Mouse (Mus musculus) MEL (cell line): ENCODE data around the gene Zfp593.

ENCODE experiments used
- CHD2 ChIP-seq: IDR thresholded peaks from 2 replicates; pipeline ENCODE4 v1.6.1; 2011; ENCODE audit warnings: low read length, improper control_type of control experiment
- CTCF ChIP-seq, 3 experiments: IDR thresholded peaks in 2 of 3; conservative IDR thresholded peaks in 1 of 3; 2 replicates each; pipeline ENCODE4 v1.5.1; 2011 to 2012; ENCODE audit warnings: low read length in 3 of 3, low read depth in 2 of 3, mild to moderate bottlenecking in 2 of 3, improper control_type of control experiment in 1 of 3, inconsistent platforms in 1 of 3, mixed read lengths in 1 of 3, moderate library complexity in 1 of 3; ENCODE audit not compliant: control insufficient read depth in 1 of 3, insufficient read depth in 1 of 3, poor library complexity in 1 of 3, severe bottlenecking in 1 of 3
- MYB ChIP-seq: IDR thresholded peaks from 2 replicates; pipeline ENCODE4 v1.6.1; 2011; ENCODE audit warnings: mild to moderate bottlenecking, low read depth, low read length, improper control_type of control experiment
- NELFE ChIP-seq: IDR thresholded peaks from 2 replicates; pipeline ENCODE4 v1.6.1; 2011; ENCODE audit warnings: low read depth, low read length, improper control_type of control experiment
- POLR2A ChIP-seq, 2 experiments: IDR thresholded peaks; 2 replicates each; pipeline ENCODE4 v1.6.1; 2011 to 2012; ENCODE audit warnings: low read length in 2 of 2, mild to moderate bottlenecking in 2 of 2, control low read depth in 1 of 2, improper control_type of control experiment in 1 of 2, low read depth in 1 of 2, moderate library complexity in 1 of 2; ENCODE audit not compliant: control insufficient read depth in 1 of 2, insufficient read depth in 1 of 2, poor library complexity in 1 of 2
- POLR2AphosphoS2 ChIP-seq: IDR thresholded peaks from 2 replicates; pipeline ENCODE4 v1.6.1; 2011; ENCODE audit warnings: low read length, improper control_type of control experiment
- RAD21 ChIP-seq: IDR thresholded peaks from 2 replicates; pipeline ENCODE4 v1.6.1; 2011; ENCODE audit warnings: mild to moderate bottlenecking, low read depth, low read length, improper control_type of control experiment
- SIN3A ChIP-seq: IDR thresholded peaks from 2 replicates; pipeline ENCODE4 v1.6.1; 2012; ENCODE audit warnings: low read length, improper control_type of control experiment, inconsistent platforms
- UBTF ChIP-seq: IDR thresholded peaks from 2 replicates; pipeline ENCODE4 v1.6.1; 2012; ENCODE audit warnings: low read depth, mild to moderate bottlenecking, inconsistent platforms, low read length, improper control_type of control experiment, moderate library complexity, borderline replicate concordance; ENCODE audit not compliant: insufficient read depth
- USF1 ChIP-seq: IDR thresholded peaks from 2 replicates; pipeline ENCODE4 v1.6.1; 2014; ENCODE audit warnings: low read depth, mild to moderate bottlenecking, inconsistent platforms, low read length, improper control_type of control experiment, moderate library complexity
- ZKSCAN1 ChIP-seq: IDR thresholded peaks from 2 replicates; pipeline ENCODE4 v1.6.1; 2012; ENCODE audit warnings: low read depth, mild to moderate bottlenecking, inconsistent platforms, low read length, improper control_type of control experiment, moderate library complexity

DNA sequence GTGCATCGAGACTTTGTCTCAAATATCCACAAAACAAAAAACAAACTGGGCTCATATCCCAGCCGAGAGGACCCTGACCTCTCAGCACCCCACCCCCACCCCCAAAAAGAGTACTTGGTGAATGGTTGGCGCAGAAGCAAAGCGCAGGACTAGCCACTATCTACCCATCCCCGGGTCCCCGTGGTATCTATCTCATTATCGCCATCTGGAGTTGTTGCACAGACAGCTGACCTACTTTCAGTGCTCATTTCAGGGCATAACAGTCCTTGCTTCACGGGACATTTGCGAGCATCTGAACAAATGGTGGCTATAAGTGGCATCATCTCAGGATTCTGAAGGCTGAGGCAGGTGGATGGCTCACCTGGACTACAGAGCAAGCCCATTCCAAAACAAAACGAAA, 6.7 kb downstream of the Zfp593 start:
- TF ChIP-seq ZKSCAN1 (no peak), USF1 (no peak), RAD21 (no peak), MYB (no peak), UBTF (no peak), NELFE (no peak), SIN3A (no peak), CTCF (IDR thresholded peaks at IDR 0.05 in 2 of 3, conservative IDR thresholded peaks at IDR 0.05 in 1 of 3; ENCODE audit: control insufficient read depth in 1 of 3, insufficient read depth in 1 of 3, low read depth in 2 of 3, low read length in 3 of 3, poor library complexity in 1 of 3, severe bottlenecking in 1 of 3) (no peak), CHD2 (no peak), POLR2AphosphoS2 (no peak), POLR2A (IDR thresholded peaks at IDR 0.05; ENCODE audit: control insufficient read depth in 1 of 2, insufficient read depth in 1 of 2, low read depth in 1 of 2, low read length in 2 of 2, poor library complexity in 1 of 2) (no peak)
